Mouse (Mus musculus) inflammation-experienced regulatory T-cells, adult 6 months (primary cell): ENCODE measurements around the gene Socs3. TPM values are rescaled to one million over a fixed set of nuclear protein-coding genes. Genes with fewer than 3 reads are reported as not detected.
A peak's percentile ranks its signal among the peaks of the same experiment; 100 is the strongest.

Source experiments
- ATAC-seq: one replicate; pipeline ENCODE4 v1.8.0; 2017
- polyA plus RNA-seq, 3 experiments: library from polyadenylated mRNA; unstranded; fragments of 100-300 nt; shearing (Covaris generic); gene quantifications; one replicate each; pipeline ENCODE4 v1.2.1; 2017

Gene Socs3
- 10 to 100 TPM; 21.7 to 47.4 (median 28.6) TPM for polyA plus RNA-seq

DNA sequence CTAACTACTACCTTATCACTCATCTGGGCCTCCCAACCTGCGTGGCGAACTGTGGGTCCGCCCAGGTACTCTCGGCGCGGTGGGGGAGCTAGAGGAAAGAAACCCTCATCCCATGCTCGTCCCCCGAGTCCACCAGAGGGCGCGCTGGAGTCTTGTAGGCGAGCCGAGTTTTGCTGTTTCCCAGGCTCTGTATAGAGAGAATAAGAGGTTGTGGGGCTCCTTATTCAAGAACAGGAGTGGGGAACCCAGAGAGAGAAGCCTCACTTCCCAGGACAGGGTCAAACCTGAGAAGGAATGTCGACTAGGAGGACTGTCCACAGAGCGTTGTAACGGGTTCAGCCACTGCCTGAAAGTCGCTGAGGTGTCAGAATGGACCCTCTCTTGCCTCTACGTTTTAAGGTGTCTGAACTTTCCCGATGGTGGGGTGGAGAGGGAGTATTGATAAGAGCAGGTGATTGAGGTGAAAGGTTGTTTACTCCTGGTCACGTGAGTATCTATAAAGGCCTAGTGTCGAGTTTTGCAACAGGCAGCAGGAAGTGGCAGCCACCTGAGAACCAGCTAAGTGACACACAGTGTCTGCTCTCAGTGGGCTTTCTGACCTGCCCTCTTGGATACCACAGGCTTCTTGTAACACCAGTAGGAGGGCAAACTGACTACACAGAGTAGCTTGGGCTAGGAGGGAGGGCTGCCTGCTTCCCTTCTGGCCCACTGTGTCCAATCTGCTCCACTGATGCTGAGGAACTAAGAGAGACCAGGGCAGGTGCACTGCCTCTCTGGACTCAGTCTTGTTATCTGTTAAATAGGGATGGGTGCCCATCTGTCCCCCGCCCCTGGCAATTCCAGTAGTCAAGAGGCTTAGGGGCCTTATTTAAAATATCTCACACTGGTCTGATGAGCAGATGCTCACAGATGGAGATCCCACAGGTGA, at the start of gene Socs3:
Gene Socs3 (minus strand): TSS at position 103 of the 928 bp plus-strand sequence.
- peak; percentile 53 for ATAC-seq

DNA sequence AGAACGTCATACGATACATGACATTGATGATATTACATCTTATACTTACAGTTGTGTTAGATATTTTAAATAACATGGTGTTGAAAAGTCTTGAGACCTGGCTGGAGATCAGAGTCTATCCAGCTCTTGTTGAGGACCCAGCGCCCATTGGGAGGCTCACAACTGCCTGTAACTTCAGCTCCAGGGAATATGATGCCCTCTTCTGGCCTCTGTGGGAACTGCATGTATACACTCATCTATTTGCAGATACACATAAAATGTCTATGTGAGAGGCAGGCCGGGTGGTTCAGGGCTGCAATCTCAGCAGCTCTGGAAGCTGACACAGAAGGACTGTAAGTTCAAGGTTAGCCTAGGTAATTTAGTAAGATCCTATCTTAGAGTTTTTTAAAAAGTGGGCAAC, 48.5 kb upstream of the Socs3 start:
- ATAC-seq: no peak

DNA sequence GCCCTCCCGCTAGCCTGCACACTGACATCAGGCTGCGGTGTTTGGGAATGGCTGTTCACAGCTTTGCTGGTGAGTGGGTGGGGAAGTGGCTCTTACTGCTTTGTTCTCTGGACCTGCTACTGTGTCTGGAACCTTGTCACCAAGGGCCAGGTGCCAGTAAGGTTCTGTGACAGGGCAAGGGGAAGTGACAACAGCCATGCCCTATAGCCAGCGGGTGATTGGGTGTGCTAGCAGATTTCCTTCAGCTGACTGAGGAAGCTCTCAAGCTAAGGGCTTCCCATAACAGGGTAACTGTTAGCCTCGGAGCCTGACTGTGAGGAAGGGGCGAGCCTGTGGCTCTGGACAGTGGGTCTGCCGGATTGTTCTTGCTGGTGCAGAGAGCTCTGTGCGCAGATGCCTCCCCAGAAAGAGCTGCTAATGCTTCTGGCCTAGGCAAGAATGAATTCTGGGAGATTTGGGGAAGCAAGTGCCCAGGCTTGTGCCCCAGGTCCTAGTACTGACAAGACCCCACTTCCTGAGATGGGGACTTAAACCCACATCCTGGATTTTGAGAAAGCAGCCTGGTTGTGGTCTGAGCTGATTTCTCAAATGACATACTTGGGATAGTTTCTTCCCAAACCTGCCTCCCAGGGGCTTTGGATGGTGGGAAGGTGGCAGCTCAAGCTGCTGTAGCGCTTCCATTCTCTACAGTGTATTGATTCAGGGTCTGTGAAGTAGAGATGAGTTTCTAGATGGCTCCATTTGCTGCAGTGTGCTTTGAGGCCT, 45.7 kb upstream of the Socs3 start:
- ATAC-seq: peak; percentile 57

DNA sequence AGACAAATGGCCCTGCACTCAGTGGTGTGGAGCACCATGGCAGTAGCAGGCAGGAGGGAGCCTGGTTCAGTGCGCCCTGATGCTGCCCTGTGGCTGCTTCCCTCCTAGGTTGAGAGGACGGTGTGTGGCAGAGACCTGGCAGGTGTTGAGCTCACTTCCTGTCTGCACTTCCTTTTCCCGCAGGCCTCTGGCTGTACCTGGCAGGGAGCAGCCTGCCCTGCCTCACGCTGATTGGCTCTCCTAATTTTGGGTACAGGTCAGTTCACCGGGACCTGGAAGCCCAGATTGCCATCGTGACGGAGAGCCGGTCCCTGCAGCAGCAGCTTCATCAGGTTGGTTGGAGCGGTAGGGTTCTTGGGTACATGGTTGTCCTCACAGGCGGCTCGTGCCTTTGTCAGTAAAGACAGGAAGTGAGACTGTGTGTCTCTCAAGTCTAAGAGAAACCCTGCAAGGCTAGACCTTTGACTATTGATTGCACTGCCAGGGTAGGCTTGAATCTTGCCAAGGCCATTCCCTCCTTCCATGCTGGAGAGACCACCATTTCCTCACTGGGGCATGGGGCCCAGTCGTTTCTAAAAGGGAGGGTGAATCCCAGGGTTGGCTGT, 44.6 kb upstream of the Socs3 start:
- peak; percentile 79 for ATAC-seq

DNA sequence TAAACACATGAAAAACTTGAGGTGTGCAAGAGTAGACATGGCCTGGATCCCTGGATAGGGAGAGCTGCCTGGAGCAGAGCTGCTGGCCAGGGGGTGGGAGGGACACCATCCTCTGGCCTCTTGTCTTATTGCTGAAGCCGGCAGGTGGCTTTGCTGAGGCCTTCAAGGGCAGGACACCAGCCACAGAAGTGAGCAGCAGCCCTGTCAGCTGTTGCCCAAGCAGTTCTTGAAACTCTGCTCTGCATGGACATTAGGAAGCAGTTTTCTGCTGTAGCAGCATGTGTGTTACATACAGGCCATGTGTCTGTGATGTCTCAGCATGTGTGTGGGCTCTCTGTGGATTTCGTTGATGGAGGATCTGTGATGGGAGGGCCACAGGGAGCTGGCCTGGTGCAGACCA, 43.5 kb upstream of the Socs3 start:
- no peak for ATAC-seq

DNA sequence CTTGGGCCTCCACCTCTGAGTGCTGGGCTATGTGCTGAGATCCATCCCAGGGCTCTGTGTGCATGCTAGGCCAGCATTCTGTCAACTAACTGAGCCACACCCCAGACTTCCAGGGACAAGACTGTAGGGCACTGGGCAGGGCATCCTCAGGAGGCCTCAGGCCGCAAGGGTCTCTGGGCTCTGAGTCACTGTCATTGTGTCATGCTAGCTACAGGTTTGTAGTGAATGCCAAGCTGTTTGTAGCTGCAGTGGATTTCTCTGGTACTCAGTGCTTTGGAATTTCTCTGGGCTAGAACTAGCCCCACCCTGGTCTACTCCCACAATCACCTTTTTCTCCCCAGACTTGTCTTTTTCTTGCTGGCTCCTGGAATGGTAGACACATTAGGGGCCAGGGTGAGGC, 42.7 kb upstream of the Socs3 start:
- no peak for ATAC-seq

DNA sequence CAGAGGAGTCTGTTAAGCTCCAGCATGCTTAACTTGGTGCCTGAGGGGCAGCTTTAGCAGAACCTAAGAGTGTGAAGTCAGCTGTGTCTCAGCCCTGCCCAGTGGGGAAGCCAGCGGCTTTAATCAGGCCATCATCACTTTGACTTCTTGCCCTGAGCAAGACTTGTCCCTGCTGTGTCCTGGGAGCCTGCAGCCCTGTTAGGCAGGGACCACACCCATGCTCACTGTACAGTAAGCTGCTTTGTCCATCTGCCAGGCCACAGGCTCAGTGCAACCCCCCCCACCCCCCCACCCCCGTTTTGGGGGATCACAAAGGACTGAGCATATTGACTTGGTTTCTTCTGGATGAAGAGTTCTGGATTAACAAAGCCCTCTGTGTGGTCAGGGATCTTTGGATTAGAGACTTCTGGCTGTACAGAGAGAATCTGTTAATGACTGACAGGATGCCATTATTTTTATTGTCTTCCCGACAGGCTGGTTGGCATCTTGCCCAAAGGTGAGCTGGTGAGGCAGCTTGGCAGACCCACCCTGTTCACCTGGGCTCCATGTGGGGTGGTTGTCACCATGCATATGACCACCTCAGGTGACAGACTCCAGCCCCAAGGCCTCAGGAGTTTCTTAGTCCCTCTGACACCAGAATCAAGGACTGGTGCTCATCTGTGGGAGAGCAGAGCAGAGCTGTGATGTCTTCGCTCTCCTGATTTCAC, 40.2 kb upstream of the Socs3 start:
- ATAC-seq: no peak

DNA sequence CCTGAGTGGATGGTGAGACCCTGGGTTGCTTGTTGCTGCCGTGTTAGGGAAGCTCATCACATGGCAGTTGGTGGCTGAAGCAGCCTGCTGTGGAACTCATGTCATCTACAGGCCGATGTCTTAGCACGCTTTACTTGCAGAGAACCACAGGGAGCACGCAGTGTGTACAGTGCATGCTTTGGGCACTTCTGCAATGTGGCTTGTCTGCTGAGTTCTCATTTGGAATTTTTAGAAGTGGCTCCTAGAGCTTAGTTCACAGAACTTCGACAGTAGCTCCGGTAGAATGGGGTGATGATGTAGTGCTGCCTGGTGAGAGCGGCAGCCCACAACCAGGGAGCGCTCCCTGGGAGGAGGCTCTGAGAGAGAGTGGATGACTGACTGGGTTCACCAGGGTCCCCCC, 39.0 kb upstream of the Socs3 start:
- no peak for ATAC-seq

DNA sequence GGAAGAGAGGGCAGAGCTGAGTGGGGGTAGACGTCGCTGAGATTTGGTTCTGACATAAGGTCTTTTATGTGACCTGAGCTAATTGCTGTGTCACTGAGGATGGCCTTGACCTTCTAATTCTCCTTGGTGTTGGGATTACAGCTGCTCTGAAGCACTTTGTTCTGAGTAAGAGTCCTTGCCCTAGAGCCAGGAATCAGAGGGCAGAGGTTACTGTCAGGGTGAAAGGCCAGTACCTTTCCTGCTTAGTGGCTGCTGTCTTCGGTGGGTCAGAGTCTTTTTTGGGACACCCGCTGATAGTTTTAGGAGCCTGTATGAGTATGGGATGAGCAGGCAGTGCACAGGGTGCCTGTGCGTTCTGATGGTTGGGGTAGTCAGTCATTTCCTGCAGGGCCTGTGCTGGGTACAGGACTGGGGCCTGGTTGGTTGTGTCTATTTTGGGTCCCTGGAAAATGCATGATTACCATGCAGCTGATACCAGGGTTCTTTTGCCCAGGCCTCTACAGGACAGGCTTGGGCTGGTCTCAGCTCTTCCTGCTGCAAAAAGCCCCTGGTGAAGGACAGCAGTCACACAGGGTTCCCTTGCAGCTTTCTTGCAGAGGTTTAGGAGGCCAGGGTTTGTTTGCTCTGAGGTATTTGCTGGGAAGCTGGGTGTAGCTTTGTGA, 38.4 kb upstream of the Socs3 start:
- ATAC-seq: no peak

DNA sequence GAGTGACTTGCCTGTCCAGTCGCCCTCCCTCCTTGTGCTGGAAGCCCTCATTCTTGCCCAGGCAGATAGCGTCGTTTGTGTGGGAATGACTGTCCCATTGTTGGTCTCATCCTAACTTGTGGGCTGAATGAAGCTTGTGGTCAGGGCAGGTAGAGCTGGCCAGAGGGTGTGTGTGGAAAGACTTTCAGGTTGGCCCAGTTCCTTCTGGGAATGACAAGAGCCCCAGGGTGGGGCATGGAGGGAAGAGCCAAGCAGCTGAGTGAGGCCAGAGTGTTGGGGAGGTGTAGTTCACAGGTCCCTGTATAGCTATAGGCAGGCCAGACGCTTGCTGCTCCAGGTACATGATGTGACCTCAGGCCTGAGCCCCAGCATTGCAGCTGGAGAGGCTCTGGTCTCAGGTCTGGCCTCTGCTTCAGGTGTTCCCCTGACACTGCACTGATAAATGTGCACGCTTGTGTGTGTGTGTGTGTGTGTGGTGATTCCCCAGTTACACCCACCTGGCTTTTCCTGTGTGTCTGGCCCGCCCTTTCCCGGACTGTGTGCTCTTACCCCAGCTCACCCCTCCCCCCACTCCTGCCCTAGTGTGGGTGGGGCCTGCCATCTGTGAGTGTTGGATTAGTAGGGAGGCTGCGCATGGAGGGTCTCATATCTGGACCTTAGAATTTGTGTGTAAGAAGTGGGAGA, 37.8 kb upstream of the Socs3 start:
- ATAC-seq: peak; percentile 35

DNA sequence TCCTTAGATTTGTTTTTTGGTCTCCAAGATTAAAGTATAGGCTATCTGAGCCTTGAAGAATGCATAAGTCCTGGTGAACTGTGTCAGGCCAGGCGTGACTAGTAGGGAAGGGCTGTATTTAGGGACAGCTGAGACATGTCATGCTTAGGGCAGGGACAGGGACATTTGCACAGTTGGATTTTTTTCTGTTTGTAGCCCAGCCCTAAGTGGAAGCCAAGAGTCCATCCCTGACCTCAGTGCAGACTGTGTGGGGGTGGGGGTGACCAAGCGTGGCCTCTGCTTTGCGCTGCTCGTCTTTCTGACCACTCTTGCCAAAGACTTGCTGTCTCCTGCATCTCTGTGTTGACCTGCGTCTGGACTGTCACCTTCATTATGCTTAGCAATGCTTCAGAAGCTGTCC, 34.4 kb upstream of the Socs3 start:
- ATAC-seq: no peak

DNA sequence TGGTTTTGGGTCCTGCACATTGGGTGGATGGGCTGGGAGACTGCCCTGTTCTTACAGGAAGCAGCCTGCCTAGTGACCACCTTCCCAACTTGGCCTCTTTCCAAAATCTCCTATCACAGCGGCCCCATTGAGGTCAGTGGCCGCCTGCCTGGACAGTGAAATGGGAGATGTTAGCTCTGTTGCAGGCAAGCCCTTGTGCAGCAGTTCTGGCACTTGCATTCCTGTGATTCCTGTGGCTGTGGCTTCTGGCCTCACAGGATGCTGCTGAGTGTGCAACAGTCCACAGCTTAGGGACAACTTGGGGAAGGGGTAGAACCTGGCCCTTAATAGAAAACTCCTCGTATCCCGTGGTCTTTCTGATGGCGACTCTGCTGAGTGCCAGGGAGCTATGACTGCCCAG, 33.9 kb upstream of the Socs3 start:
- no peak for ATAC-seq

DNA sequence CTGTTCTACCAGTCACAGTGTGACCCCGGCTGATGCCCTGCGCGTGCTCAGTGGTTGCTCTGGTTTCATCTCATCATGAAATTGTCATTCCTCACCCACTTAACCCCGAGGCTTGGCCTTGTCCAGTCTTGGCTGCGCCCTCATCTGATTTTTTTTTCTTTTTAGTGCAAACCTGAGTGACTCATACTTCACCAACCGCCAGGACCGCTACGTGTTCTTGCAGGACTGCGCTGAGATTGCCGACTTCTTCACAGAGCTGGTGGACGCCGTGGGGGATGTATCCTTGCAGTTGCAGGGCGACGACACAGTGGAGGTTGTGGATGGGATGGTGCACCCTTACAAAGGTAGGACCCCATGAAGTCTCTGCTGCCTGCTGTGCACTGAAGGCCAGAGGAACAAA, 33.3 kb upstream of the Socs3 start:
- no peak for ATAC-seq

DNA sequence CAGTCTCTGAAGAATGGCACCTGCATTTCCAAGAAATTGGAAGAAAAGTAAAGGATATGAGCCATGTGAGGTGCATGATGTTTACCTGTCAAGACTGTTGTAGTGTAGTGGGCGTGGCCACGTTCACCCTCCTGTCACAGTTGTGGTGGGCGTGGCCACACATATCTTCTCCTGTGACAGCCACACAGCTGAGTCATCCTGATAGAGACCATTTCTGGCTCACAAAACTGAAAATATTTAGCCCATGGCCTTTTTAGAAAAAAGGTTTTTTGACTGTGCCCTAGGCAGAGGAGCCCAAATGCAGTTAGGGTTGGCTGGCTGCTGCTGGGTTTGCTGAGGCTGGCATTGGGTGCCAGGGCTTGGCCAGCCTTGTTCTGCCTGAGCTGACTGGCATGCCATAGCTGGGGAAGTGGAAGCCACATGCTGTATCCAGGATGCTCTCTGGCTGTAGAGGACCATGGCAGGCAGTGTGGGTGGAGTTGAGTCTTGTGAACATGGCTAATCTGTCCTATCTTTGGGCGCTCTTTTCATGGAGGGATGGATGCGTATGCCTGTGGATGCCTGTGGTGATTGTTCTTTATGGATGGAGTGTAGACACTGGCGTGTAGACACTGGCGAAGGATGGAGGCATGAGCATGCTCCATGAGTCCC, 30.8 kb upstream of the Socs3 start:
- no peak for ATAC-seq

DNA sequence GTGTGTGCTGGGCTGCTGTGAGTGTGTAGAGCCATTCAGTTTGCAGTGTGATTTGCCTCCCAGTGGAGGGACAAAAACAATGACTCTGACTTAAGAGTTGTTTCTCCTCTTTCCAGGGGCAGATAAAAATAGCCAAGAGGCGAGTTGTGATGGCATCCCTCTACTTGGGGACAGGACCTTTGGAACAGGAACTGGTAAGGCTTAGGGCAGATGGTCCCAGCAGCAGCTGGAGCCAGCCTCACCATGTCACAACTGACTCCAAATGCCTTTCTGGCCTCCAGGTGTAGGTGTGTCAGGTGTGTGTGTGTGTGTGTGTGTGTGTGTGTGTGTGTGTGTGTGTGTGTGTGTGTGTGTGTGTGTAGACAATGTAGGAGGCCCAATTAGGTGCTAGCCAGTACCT, 30.2 kb upstream of the Socs3 start:
- no peak for ATAC-seq

DNA sequence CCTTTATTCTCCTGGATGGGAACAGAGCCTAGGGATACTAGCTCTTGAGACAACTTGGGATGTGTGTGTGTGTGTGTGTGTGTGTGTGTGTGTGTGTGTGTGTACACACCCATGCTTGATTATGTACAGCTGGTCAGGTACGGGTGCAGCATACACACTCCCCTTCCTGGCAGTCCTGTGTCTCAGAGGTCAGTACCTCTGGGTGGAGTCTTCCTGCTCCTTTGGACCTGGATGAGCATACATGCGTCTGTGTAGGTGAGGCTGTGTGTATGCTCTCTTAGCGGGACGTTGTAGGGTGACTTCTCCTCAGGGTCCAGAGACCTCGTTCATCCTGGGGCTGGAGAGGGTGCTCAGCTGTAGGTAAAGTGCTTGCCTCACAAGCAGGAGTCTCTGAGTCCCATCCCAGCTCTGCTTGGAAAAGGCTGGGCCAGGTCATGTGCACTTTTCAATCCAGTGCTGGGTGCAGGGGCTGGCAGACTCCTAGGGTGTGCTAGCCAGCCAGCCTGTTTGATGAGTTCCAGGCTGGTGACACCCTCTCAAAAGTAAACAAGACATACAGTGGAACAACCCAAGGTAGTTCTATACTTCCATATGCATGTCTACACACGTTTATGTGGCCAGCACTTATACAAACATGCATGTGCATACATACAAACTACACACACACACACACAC, 29.6 kb upstream of the Socs3 start:
- no peak for ATAC-seq

DNA sequence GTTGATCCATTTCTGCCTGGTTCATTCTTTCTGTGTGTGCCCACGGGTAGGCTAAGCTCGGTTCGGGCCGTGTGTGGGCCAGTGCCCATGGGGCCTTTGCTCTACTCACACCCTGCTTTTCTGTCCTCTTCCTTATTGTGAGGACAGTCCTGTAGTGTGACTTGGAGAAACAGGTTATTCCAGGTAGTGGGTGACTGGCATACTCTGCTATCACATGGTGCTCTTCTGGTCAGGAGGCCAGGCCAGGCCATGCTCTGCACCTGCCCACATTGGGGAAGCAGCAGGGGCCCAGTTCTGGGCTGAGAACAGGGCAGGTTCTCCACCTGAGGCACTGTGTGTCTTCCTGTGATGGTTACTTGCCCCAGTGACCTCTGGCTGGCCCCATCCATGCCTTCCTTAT, 28.5 kb upstream of the Socs3 start:
- no peak for ATAC-seq

DNA sequence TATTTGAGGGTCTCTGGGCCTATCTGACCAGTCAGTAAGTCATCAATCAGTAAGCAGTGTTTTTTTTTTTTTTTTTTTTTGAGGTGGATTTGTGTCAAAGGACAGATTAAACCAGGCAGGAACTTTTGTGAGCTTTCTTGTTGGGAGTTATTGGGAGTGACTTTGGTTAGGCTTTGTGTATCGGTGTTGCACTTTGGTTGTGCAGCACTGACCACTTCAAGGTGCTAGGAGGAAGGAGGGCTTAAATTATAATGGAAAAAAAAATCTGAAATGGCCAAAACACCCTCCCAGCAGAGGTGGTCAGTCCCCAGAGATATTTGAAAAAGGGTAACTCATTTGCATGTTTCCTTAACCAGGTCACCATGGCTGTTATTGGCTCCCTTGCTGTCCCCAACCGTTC, 27.2 kb upstream of the Socs3 start:
- no peak for ATAC-seq

DNA sequence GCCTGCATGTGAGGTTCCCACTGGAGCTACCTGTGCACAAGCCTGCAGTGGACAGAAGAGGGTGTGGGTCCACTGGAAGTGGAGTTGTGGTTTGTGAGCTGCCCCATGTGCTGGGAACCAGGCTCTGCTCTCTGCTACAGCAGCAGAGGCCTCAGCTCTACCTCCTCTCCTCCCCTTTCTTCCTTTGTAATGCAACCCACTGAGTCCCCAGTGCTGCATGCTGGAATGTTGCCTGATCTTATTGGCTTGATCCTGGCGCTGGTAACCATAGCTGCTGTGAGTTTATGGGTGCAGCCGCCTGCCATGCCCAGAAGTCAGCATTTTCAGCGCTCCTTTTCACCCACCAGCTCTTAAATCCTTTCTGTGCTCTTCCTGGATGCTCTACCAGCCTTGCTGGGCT, 26.2 kb upstream of the Socs3 start:
- ATAC-seq: no peak

DNA sequence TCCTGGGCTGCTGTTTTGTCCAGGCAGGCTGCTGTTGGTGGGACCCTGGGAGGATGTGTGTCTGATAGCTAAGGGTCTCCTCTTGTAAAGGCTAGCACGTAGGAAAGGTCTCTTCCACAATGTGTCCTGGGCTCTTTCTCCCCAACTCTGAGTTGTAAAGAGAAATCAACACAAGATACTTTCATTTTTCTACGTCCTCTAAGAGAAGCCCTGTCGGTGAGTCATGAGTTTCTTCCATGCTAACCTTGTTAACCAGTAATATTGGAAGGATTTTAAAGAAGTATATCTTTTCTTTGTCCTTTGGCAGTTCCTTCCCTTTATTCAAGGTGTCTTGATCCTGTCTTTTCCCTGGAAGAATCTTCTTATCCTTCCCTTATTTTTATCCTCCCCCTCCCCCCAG, 25.8 kb upstream of the Socs3 start:
- no peak for ATAC-seq

DNA sequence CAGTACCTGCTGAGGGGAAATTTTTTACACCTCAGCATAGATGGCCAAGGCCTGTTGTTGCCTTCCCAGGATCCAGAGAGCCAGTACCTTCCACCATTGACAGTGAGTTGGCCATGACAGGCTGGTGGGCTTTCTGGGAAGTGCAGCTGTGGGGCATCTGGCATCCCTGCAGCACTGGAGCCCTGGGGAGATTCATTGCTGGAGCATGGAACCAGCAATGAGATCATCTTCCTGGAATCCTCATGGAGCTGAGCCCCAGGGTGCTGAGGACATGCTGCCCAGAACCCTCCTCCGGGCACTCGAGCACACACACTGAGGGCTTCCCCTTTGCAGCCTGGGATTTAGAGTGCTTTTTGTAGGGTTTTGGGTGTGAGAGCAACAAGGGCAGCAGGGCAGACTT, 25.4 kb upstream of the Socs3 start:
- no peak for ATAC-seq
